Mouse (Mus musculus): ENCODE data around the gene Gmip.

DNA sequence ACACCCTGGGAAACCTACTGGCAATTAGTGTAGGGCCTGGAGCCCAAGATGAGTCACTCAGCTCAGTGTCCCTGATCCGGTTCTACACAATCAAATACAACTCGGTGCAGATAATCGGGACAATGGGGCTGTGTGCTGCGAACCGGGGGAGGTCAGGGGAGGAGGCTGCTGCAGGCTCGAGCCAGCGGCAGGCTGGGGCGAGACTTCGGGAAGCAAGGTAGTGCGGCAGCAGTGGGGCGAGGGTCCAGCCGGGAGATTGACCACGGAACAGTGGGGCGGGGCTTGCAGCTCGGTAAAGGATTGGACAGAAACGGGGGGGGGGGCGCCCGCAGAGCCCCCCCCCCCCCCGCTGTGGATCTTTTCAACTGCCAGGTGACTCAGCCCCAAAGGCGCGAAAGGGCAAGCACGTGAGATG is 13.5 kb downstream of the Gmip start:
- TF ChIP-seq CTCF (IDR thresholded peaks at IDR 0.05; ENCODE audit: insufficient read depth, low read depth, low read length) (no peak), POLR2A (IDR thresholded peaks at IDR 0.05; ENCODE audit: insufficient read depth, low read depth, low read length) (no peak)
